Mouse (Mus musculus): Measurements from ENCODE around the gene Nsun2.

Nsun2 gene

DNA sequence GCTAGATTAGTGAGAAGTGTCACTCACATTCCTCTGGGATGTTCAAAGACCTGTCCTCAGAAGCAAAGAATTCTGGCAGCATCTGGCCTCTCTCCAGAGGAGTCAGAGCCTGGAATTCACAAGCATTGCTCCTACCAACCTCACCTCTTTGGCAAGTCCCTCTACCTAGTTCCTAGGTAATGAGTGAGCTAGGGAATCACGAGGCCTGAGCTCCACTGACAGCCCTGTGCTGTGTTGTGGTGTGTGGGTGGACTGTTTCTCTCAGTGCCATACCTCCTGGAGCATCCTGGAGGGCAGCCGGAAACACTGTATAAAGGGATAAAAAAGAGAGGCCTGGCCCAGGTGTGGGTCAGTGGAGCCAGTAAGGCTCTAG, 9.4 kb upstream of the Nsun2 start:
- DNase-seq (ENCODE audit: low spot score): no peak

DNA sequence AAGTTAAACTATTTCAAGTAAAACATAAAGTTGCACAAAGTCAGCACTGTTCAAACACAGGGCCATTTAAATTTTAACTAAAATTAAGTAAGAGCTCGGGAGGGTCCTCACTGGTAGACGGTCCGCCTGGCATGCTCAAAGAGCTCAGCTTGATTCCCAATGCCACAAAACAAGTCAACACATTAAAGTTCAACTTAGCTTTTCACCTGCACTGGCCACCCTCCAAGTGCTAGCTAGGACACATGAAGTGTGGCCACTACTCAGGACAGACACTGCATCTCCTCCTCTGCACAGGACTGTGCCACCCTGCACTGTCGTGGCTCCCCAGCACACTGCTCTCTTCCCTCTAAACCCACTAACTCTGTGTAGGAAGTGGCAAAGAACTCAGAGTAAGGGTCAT, 7.7 kb upstream of the Nsun2 start:
- DNase-seq (ENCODE audit: low spot score): no peak

- no peak for DNase-seq (ENCODE audit: low spot score)
Observed at GRCm38 (mm10) chr13:69528531-69528930, 5.0 kb upstream of the Nsun2 start.

DNA sequence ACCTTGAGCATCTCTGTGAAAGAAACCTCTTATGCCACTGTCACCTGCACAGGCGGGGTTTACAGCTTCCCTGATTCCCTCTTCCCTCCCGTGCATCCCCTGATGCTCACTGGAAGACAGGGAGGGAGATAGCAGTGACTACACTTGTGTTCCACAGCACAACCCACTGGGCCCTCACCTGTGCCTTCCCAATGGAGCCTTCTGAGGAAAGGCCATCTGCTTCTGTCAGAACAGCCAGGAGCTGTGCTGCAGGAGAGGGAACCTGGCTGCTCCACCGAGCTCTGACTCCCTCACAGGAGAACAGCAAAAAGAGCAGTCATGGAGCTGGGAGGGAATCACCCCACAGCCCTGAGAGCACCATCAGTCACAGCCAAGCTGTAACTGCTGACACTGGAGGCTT, 3.4 kb upstream of the Nsun2 start:
- no peak for DNase-seq (ENCODE audit: low spot score)

DNA sequence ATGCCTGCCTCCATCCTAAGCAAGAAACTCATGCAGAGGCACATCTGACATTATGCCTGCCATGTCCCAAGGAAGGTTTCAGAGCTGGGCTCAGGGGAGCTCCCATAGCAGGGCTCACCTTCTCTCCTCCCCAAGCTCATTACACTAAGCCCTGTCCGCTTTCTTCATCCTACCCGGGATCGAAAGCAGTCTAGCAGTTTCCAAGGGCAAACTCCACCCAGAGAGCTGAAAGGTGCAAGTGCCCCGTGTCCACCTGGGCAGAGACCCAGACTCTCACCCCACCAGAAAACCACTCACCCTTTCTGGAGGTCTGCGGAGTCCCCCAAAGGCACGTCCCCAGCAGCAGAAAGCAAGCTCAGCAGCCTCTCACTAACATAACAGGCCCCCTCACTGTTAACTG, 2.6 kb upstream of the Nsun2 start:
- DNase-seq (ENCODE audit: low spot score): no peak

DNA sequence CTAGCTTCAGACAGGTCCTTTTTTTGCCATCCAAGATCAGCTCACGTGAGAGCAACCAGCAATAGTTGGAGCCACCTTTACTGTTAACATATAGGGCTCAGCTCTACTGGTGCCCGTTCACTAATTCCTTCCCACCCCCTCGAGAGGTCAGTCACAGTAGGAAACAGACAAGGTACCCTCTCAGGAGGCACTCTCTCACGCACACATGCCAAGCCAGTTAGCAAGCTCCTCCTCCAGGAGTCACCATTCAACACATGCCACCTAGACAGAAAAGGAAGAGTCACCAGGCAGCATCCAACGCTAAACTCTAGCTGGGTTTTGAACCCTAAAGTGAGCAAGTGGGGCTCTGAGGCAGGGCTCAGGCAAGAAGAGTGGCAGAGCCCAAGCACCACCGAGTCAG, 2.1 kb upstream of the Nsun2 start:
- no peak for DNase-seq (ENCODE audit: low spot score)

DNA sequence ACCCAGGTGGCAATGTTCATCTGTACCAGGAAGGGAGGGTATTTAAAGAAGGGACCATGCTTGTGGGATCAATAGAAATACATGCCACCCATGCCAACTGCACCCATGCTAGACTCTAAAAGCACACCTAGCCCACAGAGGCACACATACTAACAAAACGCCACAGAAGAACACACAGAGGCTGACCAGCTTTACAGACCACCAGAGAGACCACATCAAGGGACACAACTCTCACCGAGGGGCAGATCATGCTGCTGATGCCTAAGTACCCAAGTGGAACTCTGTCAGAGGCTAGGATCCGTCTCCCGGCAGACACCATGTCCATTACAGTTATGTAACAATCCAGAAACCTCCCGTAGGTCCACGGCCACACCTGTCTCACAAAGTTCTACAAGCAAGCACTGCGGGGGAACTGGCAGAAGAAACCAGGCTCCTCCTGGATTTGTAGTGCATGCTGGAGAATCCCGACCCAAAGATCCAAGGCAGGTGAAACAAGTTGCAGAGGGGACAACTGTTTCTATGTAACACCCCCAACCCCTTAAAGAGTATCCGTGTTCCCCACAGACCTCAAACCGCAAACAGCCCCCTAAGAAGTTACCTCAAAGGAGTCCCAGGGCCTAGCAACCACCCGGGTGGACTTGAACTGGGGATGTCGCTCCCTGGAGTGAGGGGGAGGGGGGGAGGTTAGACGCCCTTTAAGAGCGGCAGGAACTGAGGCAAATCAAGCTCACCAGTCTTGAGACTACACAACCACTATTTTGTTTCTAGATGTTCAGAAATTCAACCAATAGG, 1.2 kb upstream of the Nsun2 start:
- DNase-seq (ENCODE audit: low spot score): no peak

- DNase-seq (ENCODE audit: low spot score): no peak
Observed at GRCm38 (mm10) chr13:69532893-69533404, 597 bp upstream of the Nsun2 start.

DNA sequence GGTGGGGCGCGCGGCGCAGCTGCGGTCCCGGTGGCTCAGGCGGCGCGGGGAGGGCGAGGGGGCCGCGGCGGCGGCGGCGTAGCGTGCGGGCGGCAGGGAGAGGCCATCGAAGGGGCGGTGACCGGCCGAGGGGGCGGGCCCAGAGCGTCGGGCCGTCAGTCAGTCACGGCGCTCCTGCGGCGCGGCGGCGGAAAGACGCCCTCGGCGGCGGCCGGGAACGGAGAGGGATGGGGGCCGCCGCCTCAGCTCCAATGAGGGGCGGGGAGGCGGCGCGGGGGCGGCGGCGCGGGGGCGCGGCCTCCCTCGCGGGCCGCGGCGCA, 748 bp downstream of the Nsun2 start, which contains the start of gene Tent4a:
Tent4a (minus strand) TSS at position 284 of the 320 bp plus-strand sequence.
- no peak for DNase-seq (ENCODE audit: low spot score)

DNA sequence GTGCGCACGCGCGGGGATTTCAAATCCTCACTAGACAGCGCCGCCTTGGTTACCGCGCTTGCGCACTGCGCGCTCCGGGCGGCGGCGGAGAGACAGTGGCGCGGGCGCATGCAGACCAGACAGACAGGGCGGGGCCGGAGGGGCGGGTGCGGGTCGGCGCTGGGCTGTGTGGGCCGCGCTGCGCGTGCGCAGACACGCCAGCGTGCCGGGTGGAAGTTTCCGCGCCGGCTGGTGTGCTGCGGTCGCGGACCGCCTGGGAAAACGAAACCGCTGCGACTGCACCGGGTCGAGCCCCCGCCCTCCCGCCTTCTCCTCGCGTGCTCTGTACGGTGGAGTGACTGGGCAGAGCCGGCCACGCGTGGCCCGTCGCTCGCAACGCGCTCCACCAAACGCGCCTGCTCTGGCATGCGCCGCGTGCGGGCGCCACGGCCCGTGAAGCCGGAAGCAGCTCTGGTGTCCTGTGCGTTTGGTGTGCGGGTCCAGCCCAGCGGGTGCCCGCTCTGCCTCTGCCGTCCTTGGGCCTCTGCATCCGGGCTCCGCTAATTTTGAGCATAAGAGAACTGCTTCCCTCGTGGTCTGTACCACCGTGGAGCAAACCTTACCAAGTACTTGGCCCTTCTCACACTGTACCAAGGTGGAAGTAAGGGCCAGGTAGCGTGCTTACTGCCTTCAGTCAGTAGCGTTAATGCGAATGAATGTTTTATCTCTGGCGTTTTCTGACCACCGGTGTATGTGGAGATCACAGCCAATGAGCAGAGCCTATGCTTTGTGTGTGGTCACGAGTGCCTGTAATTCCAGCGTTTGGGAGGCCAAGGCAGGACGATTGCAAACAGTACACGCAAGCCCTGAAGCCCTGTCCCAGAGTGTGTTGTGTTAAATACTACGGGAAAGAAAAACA, 1.4 kb downstream of the Nsun2 start:
- DNase-seq (ENCODE audit: low spot score): peak; percentile 98

DNA sequence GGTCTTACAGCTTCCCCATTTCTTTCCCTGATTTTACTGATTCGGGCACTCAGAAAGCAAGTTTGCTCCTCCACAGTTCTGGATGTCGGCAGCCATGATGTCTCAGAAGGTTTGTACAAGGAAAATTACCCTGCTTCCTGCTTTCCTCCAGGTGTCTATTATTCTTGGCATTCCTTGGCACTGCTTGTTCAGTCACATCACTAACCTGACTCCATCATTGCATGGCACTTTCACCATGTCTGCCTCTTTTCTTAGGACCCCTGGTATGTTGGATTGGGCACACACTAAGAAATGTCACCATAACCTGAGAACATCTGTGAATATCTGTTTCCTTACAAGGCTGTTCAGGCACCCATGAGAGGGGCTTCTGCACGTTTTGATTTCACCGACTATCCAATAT, 2.5 kb downstream of the Nsun2 start:
- DNase-seq (ENCODE audit: low spot score): no peak

DNA sequence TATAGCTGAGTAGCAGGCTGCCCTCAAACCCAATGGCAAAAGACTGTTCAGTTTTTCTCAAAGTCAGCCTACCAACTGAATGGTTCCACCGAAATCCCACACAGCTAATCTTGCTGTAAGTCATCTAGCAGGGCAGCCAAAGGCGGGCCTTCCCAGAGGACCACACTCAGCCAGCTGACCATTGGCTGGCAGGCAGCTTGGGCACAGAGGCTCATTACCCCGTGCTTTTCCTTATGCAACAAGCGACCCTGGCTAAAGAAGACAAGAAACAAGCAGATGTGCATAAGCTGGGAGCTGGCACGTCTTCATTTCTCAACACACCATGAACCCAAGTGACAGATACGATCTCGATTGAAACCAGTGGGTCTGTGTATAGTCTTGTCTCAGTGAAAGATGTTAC, 3.8 kb downstream of the Nsun2 start:
- DNase-seq (ENCODE audit: low spot score): no peak

DNA sequence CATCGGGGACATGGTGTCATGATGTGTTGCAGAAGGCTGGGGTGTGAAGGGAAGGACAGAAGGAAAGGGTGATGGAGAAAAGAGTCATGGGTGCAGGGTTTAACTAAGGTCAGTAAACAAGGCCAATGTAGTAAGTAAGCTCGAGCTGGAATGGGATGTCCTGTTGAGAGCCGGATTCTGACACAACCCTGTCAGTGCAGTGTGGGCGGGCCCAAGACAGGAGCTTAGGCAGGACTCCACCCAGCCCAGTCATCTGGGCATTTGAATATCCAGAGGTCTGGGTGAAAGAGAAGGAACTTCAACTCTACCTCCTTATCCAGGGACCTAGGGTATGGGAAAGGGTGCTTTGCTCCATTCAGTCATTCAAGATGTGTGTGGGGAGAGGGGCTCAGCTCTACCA, 4.8 kb downstream of the Nsun2 start:
- peak; percentile 45 for DNase-seq (ENCODE audit: low spot score)

DNA sequence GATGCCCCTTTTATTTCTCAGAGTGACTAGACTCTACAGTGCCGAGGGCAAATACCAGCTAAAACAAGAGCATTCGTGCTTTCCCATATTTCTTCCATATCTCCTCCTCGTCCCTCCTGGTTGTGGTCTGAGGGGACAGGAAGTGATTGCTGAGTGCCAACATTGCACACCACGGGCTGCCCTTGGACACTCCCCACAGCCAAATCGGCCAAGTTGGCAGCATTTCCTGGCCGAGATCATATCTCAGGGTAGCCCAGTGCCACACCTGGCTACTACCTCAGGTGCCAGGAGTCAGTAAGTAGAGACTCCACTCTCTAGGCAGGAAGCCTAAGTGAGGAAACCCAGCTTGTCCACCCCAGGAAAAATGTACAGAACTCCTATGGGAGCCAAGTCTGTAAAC, 7.7 kb downstream of the Nsun2 start:
- no peak for DNase-seq (ENCODE audit: low spot score)

- DNase-seq (ENCODE audit: low spot score): no peak
Observed at GRCm38 (mm10) chr13:69541776-69542175, 8.2 kb downstream of the Nsun2 start.

DNA sequence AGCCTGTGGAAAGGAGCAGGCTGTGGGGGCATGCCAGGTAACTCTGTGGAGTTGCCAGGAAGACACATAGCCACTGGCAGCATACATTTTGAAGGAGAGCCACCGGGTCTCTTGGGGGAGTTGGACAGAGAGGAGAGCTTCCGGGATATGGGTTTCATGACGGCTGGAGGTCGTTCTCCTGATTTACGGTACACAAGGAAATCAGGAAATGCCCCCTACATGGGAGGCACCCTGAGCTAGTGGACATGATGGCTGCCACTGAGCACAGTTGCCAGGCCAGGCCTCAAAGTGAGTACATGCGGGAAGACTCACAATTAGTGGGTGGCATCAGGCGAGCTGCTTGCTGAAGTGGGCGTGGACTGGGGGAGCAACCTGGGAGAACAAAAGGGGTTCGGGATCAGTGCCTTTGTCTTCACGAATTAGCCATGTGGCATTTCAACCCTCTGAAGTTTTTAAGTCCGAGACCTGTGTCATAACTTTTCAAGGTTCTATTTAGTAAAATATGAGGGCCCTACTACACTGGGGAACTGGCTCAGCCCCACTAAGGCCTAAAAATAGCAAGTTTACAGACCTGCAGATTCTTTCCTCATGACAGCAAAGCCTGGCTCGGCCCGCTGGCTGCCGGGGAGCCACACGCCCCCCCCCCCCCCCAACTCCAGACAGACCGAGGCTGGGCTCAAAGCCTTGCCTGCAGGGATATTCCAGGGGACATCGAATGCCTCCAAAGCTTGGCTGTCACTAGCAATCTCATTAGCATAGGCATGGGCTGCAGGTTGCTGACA, 9.2 kb downstream of the Nsun2 start:
- DNase-seq (ENCODE audit: low spot score): no peak

DNA sequence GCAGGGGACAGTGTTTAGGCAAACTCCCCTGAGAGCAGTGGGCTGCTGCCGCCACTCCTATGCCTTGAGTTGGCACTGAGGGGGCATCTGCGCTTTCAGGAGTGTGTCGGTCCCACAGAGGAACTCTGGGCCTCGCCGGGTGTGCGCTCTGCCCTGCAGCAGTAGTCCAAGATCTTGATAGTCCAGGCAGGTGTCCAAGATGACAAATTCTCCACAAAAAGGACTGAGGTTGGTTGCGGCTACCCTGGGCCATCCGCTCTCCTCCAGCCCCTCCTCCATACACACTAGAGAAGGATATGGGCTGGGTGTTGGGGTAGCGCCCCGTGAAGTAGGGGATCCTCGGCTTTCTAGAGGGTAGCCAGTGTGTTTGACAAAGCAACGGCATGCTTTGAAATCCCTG, 10.0 kb downstream of the Nsun2 start:
- DNase-seq (ENCODE audit: low spot score): no peak

- peak; percentile 86 for DNase-seq (ENCODE audit: low spot score)
Observed at GRCm38 (mm10) chr13:69545019-69545418, 11.5 kb downstream of the Nsun2 start.

DNA sequence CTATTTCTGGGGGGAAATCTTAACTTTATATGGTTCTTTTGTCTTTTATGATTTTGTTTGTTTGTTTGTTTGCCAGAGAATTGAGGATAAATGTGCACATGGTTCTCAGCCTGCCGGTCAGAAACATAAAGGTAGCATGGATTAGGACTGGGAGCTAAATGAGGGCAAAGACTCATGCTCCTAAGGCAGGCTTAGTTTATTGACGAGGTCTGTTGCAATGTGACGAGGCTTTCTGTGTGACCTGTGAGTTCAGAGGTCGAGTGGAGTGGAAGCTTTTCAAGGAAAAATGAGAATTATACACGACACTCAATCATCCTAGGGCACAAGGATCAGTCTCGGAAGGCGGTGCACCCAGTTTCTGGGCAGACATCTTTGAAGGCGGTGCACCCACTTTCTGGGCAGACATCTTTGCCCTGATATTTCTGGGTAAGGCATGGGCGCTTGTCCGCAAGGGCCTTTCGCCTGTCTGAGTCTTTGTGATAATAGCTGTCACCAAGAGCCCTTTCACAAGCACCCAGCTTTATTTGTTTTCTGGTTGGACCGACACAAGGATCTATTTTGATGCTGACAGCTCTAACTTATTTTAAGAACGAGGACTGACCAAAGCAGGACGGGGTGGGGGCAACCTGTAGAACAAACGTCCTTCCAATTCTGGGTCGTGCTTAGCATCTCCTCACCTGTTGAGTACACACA, 14.1 kb downstream of the Nsun2 start:
- DNase-seq (ENCODE audit: low spot score): no peak

- no peak for DNase-seq (ENCODE audit: low spot score)
Observed at GRCm38 (mm10) chr13:69549980-69550379, 16.4 kb downstream of the Nsun2 start.

- no peak for DNase-seq (ENCODE audit: low spot score)
Observed at GRCm38 (mm10) chr13:69550831-69551230, 17.3 kb downstream of the Nsun2 start.

DNA sequence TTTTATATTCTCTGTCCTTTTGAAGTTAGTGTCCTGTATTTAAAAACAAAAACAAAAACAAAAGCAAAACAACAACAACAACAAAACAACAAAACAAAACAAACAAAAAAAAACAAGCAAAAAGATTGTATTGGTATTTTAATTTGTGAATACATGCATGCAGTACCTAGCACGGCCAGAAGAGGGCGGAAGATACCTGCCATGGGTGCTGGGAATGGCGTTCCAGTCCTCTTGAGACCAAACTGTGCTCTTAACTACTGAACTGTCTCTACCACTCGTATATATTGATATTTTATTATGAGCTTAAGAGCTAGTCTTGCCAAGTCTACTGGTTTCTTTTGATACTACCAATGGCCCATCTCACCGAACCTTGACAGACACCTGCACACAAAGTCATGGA, 19.5 kb downstream of the Nsun2 start:
- DNase-seq (ENCODE audit: low spot score): peak; percentile 78
